Mouse (Mus musculus): ENCODE data around the gene Rheb. TPM values are rescaled to one million over a fixed set of nuclear protein-coding genes. Genes with fewer than 3 reads are reported as not detected.

Rheb gene
- polyA plus RNA-seq (2014; fragmentation: Illumina TruSeq; extraction: RNeasy Lipid Tissue Mini Kit (QIAGEN cat#74804); ENCODE audit: low read depth, low replicate concordance) = 183 TPM

DNA sequence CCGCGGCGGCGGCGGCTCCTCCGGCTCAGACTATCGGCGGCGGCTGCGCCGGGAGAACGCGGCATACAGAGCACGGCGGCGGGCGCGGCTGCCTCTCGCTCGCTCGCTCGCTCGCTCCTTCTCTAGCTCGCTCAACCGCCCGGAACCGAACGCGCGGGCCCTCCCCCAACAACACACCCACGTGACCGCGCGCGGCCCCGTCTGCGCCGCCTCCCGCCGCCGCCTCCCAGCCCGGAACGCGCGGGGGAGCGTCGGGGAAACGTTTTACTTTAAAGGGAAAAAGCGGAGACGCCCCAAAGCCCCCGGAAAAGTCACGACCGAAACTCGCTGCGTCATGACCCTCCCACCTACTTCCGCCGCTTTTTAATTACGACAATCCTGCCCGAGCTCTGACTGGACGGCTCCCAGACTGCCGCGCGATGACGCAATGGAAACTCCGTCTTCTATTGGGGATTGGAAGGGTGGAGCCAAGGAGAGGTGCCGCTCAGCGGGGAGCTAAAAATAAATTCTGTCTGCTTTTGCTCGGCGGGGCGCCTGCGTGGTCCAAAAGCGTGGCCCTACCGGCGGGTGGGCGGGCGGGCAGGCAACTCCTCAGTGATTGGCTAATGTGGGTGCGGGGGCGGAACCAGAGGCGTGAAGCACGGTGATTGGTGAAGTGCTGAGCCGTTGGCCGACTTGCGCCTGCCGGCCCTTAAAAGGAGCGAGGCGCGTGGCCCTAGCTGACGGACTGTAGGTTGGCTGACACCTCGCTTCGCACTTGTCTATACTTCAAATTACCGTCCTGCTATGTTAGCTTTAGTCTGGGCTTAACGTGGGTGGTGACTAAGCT is at the start of gene Rheb:
Gene Rheb, minus strand, starts transcription at position 351 of the 829 bp plus-strand sequence.

DNA sequence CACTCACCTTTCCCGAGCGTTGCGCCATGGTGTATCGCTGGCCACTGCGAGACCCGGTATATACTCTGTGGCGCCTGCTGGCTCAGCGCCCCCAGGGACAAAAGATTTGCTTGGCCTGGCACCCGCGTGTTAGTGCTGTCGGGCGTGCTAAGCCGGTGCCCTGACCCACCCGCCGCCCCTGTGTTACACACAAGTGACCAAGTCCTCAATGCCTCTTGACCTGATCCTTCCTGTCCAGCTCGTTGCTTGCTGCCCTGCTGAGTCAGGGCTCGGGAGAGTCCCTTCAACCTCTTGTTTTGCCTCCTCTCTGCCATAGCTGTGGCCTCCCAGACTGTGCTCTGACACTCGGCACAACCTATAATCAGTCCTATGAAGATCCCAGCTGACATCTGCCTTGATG is 84.6 kb downstream of the Rheb start, which contains the start of gene Crygn:
Gene Crygn, minus strand, starts transcription at position 193 of the 400 bp plus-strand sequence.

Other genes starting within 250 kb of the Rheb start
- gene Smarcd3, start 218.2 kb downstream of the Rheb start, polyA plus RNA-seq (2014; fragmentation: Illumina TruSeq; extraction: RNeasy Lipid Tissue Mini Kit (QIAGEN cat#74804); ENCODE audit: low read depth, low replicate concordance) = not detected
- 16.9 TPM for gene Nub1, start 157.1 kb downstream of the Rheb start, polyA plus RNA-seq (2014; fragmentation: Illumina TruSeq; extraction: RNeasy Lipid Tissue Mini Kit (QIAGEN cat#74804); ENCODE audit: low read depth, low replicate concordance)
- gene Wdr86, start 111.9 kb downstream of the Rheb start, polyA plus RNA-seq (2014; fragmentation: Illumina TruSeq; extraction: RNeasy Lipid Tissue Mini Kit (QIAGEN cat#74804); ENCODE audit: low read depth, low replicate concordance) = not detected
- not detected for gene Crygn, start 84.6 kb downstream of the Rheb start, polyA plus RNA-seq (2014; fragmentation: Illumina TruSeq; extraction: RNeasy Lipid Tissue Mini Kit (QIAGEN cat#74804); ENCODE audit: low read depth, low replicate concordance)